25 mouse cellular contexts compared by ENCODE assay signal in the genomic region with DNA sequence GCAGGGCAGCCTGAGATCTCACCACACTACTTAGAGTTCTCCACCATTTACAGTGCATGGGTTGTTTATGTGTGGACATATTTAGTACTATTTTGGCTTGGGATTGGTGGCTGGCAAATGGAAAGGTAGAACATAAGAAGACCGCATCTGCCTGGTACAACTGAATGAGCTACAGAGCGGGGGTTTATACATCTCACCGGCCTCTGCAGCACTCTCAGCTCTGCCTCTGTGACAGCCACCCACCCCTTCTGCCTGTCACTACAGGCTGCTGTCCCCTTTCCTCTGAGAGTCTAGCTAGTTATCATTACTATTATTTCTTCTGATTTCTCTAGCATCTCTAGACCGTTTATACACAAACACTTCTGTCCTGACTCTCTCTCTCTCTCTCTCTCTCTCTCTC.
DNase-seq lines count a peak whose midpoint lies in the region; ATAC-seq and TF ChIP-seq lines count a peak whose summit lies in the region.
"Had no signal": no experiment of that assay in that cellular context is flagged by ENCODE, and none has a peak within 500 bp of the region (broad histone marks: within the 10 kb centered on the region; RNA-seq: fewer than 3 reads in every experiment).

No protein-coding gene starts in this region.

- no peaks in the 10 kb centered on the region for H3K27me3 ChIP-seq in hindbrain, embryonic 10.5 days (ENCODE audit: insufficient read depth, poor library complexity, severe bottlenecking)
- H3K27me3 ChIP-seq in hindbrain, embryonic 11.5 days (ENCODE audit: control insufficient read depth, insufficient read depth, low read length): no peaks in the 10 kb centered on the region
- H3K27me3 ChIP-seq: embryonic facial prominence, embryonic 12.5 days; embryonic facial prominence, embryonic 15.5 days; heart, embryonic 13.5 days had no signal

- peaks cover 47% of the 10 kb centered on the region for H3K4me1 ChIP-seq in hindbrain, embryonic 10.5 days (replicated peaks)
- peaks cover 3% of the 10 kb centered on the region; the same call in 1 of the 2 replicates for H3K4me1 ChIP-seq in hindbrain, embryonic 11.5 days (replicated peaks; ENCODE audit: control insufficient read depth, insufficient read depth, low read length)

- H3K4me2 ChIP-seq in hindbrain, embryonic 11.5 days (replicated peaks; ENCODE audit: low read depth, low read length): no peak overlapping the region
- H3K4me2 ChIP-seq: embryonic facial prominence, embryonic 12.5 days; embryonic facial prominence, embryonic 15.5 days; heart, embryonic 13.5 days had no signal

- no peak for TF ChIP-seq CTCF in layer of hippocampus, adult 2 months (conservative IDR thresholded peaks at IDR 0.05)

- peak; percentile 15 for DNase-seq in cerebellum, adult 11-12 months
- DNase-seq in cerebellum, adult 8-10 months: no peak
- DNase-seq in hindbrain, embryonic 10.5 days (ENCODE audit: low spot score): no peak
- DNase-seq in hindbrain, embryonic 11.5 days (ENCODE audit: low spot score): no peak
- no peak for DNase-seq in layer of hippocampus, adult 2 months (ENCODE audit: low spot score in 2 of 2)
- no peak for DNase-seq in layer of hippocampus, postnatal 10 days (ENCODE audit: low spot score in 2 of 2)
- peak; percentile 65 for DNase-seq in brain, adult 2 months (ENCODE audit: low read depth, low spot score)
- DNase-seq: adrenal gland, adult 8-10 months; adrenal gland, postnatal 25 days; cerebellum, postnatal 14 days; forebrain, postnatal 0 days; gastrocnemius, postnatal 10 days; gastrocnemius, postnatal 36 days; heart, adult 2 months; heart, postnatal 14 days; heart, postnatal 4 days had no signal

- H3K4me3 ChIP-seq in hindbrain, embryonic 10.5 days: no peak overlapping the region
- no peak overlapping the region for H3K4me3 ChIP-seq in hindbrain, embryonic 11.5 days (ENCODE audit: low read depth, low read length)
- no peak overlapping the region for H3K4me3 ChIP-seq in layer of hippocampus, adult 2 months
- H3K4me3 ChIP-seq: embryonic facial prominence, embryonic 12.5 days; embryonic facial prominence, embryonic 15.5 days; heart, adult 2 months; heart, embryonic 10.5 days; heart, embryonic 13.5 days had no signal

- WGBS in hindbrain, embryonic 10.5 days: 95% methylated on average over 4 of the region's 4 CpGs
- WGBS in hindbrain, embryonic 11.5 days: 88% methylated on average over 4 of the region's 4 CpGs

- H3K36me3 ChIP-seq in hindbrain, embryonic 10.5 days: no peaks in the 10 kb centered on the region
- no peaks in the 10 kb centered on the region for H3K36me3 ChIP-seq in hindbrain, embryonic 11.5 days (ENCODE audit: control insufficient read depth, insufficient read depth, low read length)
- H3K36me3 ChIP-seq: embryonic facial prominence, embryonic 12.5 days; embryonic facial prominence, embryonic 15.5 days; heart, embryonic 10.5 days; heart, embryonic 13.5 days had no signal

- no peak for ATAC-seq in hindbrain, embryonic 11.5 days (ENCODE audit: low FRiP score)
- ATAC-seq: activated CD4-positive, CD25-positive, alpha-beta regulatory T cell, adult 4 months; forebrain, embryonic 14.5 days; forebrain, postnatal 0 days; hindbrain, embryonic 16.5 days; inflammation-experienced regulatory T-cells, adult 6 months; intestine, embryonic 16.5 days had no signal

- peak overlapping the region; percentile 8; the same call in 1 of the 2 replicates for H3K27ac ChIP-seq in hindbrain, embryonic 10.5 days
- no peak overlapping the region for H3K27ac ChIP-seq in hindbrain, embryonic 11.5 days (ENCODE audit: low read depth, low read length)
- H3K27ac ChIP-seq in layer of hippocampus, adult 2 months: peak overlapping the region; percentile 55; the same call in 1 of the 2 replicates
- H3K27ac ChIP-seq: embryonic facial prominence, embryonic 12.5 days; embryonic facial prominence, embryonic 15.5 days; heart, adult 2 months; heart, embryonic 10.5 days; heart, embryonic 13.5 days had no signal

- no peak overlapping the region for H3K9ac ChIP-seq in hindbrain, embryonic 11.5 days (ENCODE audit: low read depth, low read length)
- H3K9ac ChIP-seq: embryonic facial prominence, embryonic 12.5 days; embryonic facial prominence, embryonic 15.5 days; forebrain, postnatal 0 days; heart, embryonic 13.5 days had no signal

- H3K9me3 ChIP-seq in hindbrain, embryonic 10.5 days: no peaks in the 10 kb centered on the region
- H3K9me3 ChIP-seq in hindbrain, embryonic 11.5 days (ENCODE audit: control insufficient read depth, low read length): no peaks in the 10 kb centered on the region
- H3K9me3 ChIP-seq: embryonic facial prominence, embryonic 12.5 days; embryonic facial prominence, embryonic 15.5 days; heart, embryonic 10.5 days; heart, embryonic 13.5 days had no signal

Comparison
In these comparisons a context has a peak if more than half of its experiments do, and no peak if none do; other contexts are left out.
1. DNase-seq: peak in cerebellum, adult 11-12 months (single experiment) and brain, adult 2 months (single experiment); none in cerebellum, adult 8-10 months (single experiment), hindbrain, embryonic 10.5 days (single experiment), hindbrain, embryonic 11.5 days (single experiment), layer of hippocampus, adult 2 months (0 of 2) and layer of hippocampus, postnatal 10 days (0 of 2).